Mouse (Mus musculus) cerebellum, postnatal 25 days (tissue): ENCODE data around the gene Fam71a.

ENCODE experiments used
- DNase-seq, 2 experiments: peaks; one replicate each; pipeline ENCODE4 v3.0.0; 2021; ENCODE audit warnings: mixed read lengths in 2 of 2

The Fam71a gene

GRCm38 (mm10) chr1:191115514-191116238, 48.9 kb downstream of the Fam71a start:
- DNase-seq, result no peak

- DNase-seq, result no peak
Measured at GRCm38 (mm10) chr1:191114868-191115267, 49.7 kb downstream of the Fam71a start.
